In genomic region chr3:85364591-85365343, GRCm38 (mm10) we compare ENCODE assay signal across 29 mouse cellular contexts.
A peak's percentile ranks its signal among the peaks of the same experiment; 100 is the strongest.
DNase-seq lines count a peak whose midpoint lies in the region; TF ChIP-seq lines count a peak whose summit lies in the region.
"Had no signal": no experiment of that assay in that cellular context is flagged by ENCODE, and none has a peak within 500 bp of the region (broad histone marks: within the 10 kb centered on the region; RNA-seq: fewer than 3 reads in every experiment).

No protein-coding gene starts in this region.

- H3K4me3 ChIP-seq in left cerebral cortex, adult 2 months = no peak overlapping the region
- H3K4me3 ChIP-seq in cortical plate, adult 2 months (ENCODE audit: insufficient read depth, low read length) = no peak overlapping the region
- H3K4me3 ChIP-seq: erythroblast, embryonic 14.5 days; gastrocnemius, adult 2 months; hindbrain, embryonic 12.5 days; intestine, embryonic 15.5 days; neural tube, embryonic 15.5 days had no signal

- peak; percentile 20 for DNase-seq in adrenal gland, postnatal 14 days
- DNase-seq in adrenal gland, adult 8-10 months = no peak
- no peak for DNase-seq in left cerebral cortex, adult 2 months (ENCODE audit: extremely low spot score in 1 of 2, low spot score in 2 of 2)
- no peak for DNase-seq in left cerebral cortex, postnatal 10 days (ENCODE audit: extremely low spot score in 1 of 2, low spot score in 2 of 2)
- DNase-seq in lung, postnatal 36 days = peak; percentile 44
- DNase-seq in gastrocnemius, postnatal 36 days = no peak
- DNase-seq: cerebellum, adult 8-10 months; cerebellum, postnatal 25 days; embryo, embryonic 11 days; gastrocnemius, adult 2 months; heart, postnatal 36 days; kidney, adult 2 months; kidney, postnatal 36 days; layer of hippocampus, postnatal 36 days; liver; midbrain, embryonic 14.5 days; retina, postnatal 1 day; right cerebral cortex, postnatal 14 days; thymus, adult 18-20 months; thymus, postnatal 36 days had no signal

- intact Hi-C loops in left cerebral cortex, adult 2 months (cut with DNase I) = loop anchor here (5.0 to 10.0 kb wide), 4 partner anchors 208 to 300 kb away; partner anchors contain the start of gene Gatb
- intact Hi-C loops in left cerebral cortex, postnatal 10 days (cut with DNase I) = no loop called here
- intact Hi-C loops in gastrocnemius, postnatal 36 days (cut with DNase I) = loop anchor here (5.0 kb wide), 1 partner anchor 82 kb away; no protein-coding TSS in a partner anchor

- H3K27ac ChIP-seq in left cerebral cortex, adult 2 months = peak overlapping the region; percentile 60
- peak overlapping the region; percentile 38; the same call in 1 of the 2 replicates for H3K27ac ChIP-seq in cortical plate, adult 2 months (ENCODE audit: insufficient read depth, low read length)
- H3K27ac ChIP-seq: gastrocnemius, adult 2 months; hindbrain, embryonic 12.5 days; hindbrain, postnatal 0 days; intestine, embryonic 15.5 days; liver, embryonic 14.5 days; macrophage; neural tube, embryonic 15.5 days; stomach, postnatal 0 days had no signal

- no peak for TF ChIP-seq POLR2A in cortical plate, adult 2 months (IDR thresholded peaks at IDR 0.05; ENCODE audit: extremely low read depth, insufficient read depth, low read length)

- no peak for TF ChIP-seq CTCF in left cerebral cortex, adult 2 months (IDR thresholded peaks at IDR 0.05)
- no peak for TF ChIP-seq CTCF in cortical plate, adult 2 months (IDR thresholded peaks at IDR 0.05; ENCODE audit: extremely low read depth, insufficient read depth, low read length)

- peaks cover 7% of the 10 kb centered on the region for H3K4me1 ChIP-seq in cortical plate, adult 2 months (ENCODE audit: control insufficient read depth, insufficient read depth, low read length)
- H3K4me1 ChIP-seq: intestine, embryonic 15.5 days had no signal

Comparison
In these comparisons a context has a peak if more than half of its experiments do, and no peak if none do; other contexts are left out.
1. DNase-seq: peak in adrenal gland, postnatal 14 days (single experiment) and lung, postnatal 36 days (single experiment); none in adrenal gland, adult 8-10 months (single experiment), left cerebral cortex, adult 2 months (0 of 2), left cerebral cortex, postnatal 10 days (0 of 2) and gastrocnemius, postnatal 36 days (0 of 2).